Mouse (Mus musculus) neural tube, embryonic 13.5 days (tissue): ENCODE measurements around the gene Dnajb3. TPM values are rescaled to one million over a fixed set of nuclear protein-coding genes. Genes with fewer than 3 reads are reported as not detected.

ENCODE experiments used
- ATAC-seq: fragments of 200-750 bp; cut with Nextera tagmentation; 2 replicates; pipeline ENCODE4 v1.8.0; 2017; ENCODE audit warnings: low read depth, mild to moderate bottlenecking, moderate TSS enrichment, moderate library complexity
- H3K27ac ChIP-seq: fragments of 300-500 bp; sonication (generic); replicated peaks from 2 replicates; pipeline ENCODE4 v1.5.1; 2015; ENCODE audit warnings: moderate library complexity, mild to moderate bottlenecking, inconsistent platforms
- H3K27me3 ChIP-seq: fragments of 300-500 bp; sonication (generic); 2 replicates; pipeline ENCODE4 v1.6.1; 2015; ENCODE audit warnings: mild to moderate bottlenecking, inconsistent platforms
- H3K36me3 ChIP-seq: fragments of 300-500 bp; sonication (generic); 2 replicates; pipeline ENCODE4 v1.6.1; 2015; ENCODE audit warnings: mild to moderate bottlenecking, inconsistent platforms
- H3K4me1 ChIP-seq: fragments of 300-500 bp; sonication (generic); replicated peaks from 2 replicates; pipeline ENCODE4 v1.6.1; 2015; ENCODE audit warnings: inconsistent platforms
- H3K4me2 ChIP-seq: fragments of 300-500 bp; sonication (generic); 2 replicates; pipeline ENCODE4 v1.6.1; 2015; ENCODE audit warnings: inconsistent platforms, mild to moderate bottlenecking, moderate library complexity
- H3K4me3 ChIP-seq: fragments of 300-500 bp; sonication (generic); 2 replicates; pipeline ENCODE4 v1.5.1; 2015; ENCODE audit warnings: mild to moderate bottlenecking, inconsistent platforms
- H3K9ac ChIP-seq: fragments of 300-500 bp; sonication (generic); 2 replicates; pipeline ENCODE4 v1.6.1; 2015; ENCODE audit warnings: moderate library complexity, mild to moderate bottlenecking, inconsistent platforms
- H3K9me3 ChIP-seq: fragments of 300-500 bp; sonication (generic); 2 replicates; pipeline ENCODE4 v1.6.1; 2016; ENCODE audit warnings: inconsistent platforms
- WGBS: fragments of 180-500 bp; shearing (Covaris S2); methylation state at CpG from one replicate; pipeline ENCODE4 v1.1.7; 2015; 5-methylcytosine and 5-hydroxymethylcytosine counted together
- polyA plus RNA-seq: library from polyadenylated mRNA; unstranded; fragments of >200 nt; fragmentation: Nextera tagmentation; extraction: Ambion mirVana; gene quantifications from 2 replicates; pipeline ENCODE4 v1.2.1, GENCODE M21; 2015

The Dnajb3 gene
- polyA plus RNA-seq, 1 experiment from 2014 or later, result 16.9 TPM

GRCm38 (mm10) chr1:88240072-88240471, 34.5 kb upstream of the Dnajb3 start:
- no peaks in the 10 kb centered on the region for H3K4me1 ChIP-seq
- no peak overlapping the region for H3K4me2 ChIP-seq
- WGBS, result 72% methylated on average over 5 of the region's 5 CpGs
- peaks cover 96% of the 10 kb centered on the region for H3K9me3 ChIP-seq
- no peak for ATAC-seq
- no peak overlapping the region for H3K9ac ChIP-seq
- H3K27ac ChIP-seq, result no peak overlapping the region
- no peaks in the 10 kb centered on the region for H3K36me3 ChIP-seq
- no peak overlapping the region for H3K4me3 ChIP-seq
- H3K27me3 ChIP-seq, result no peaks in the 10 kb centered on the region

- Histone ChIP-seq H3K27me3 (no peaks in the 10 kb centered on the region), H3K9me3 (peaks cover 96% of the 10 kb centered on the region), H3K27ac (no peak overlapping the region), H3K36me3 (no peaks in the 10 kb centered on the region), H3K4me2 (no peak overlapping the region), H3K9ac (no peak overlapping the region), H3K4me3 (no peak overlapping the region), H3K4me1 (no peaks in the 10 kb centered on the region)
- 80% methylated on average over 6 of the region's 6 CpGs for WGBS
- ATAC-seq, result no peak
Measured at GRCm38 (mm10) chr1:88238771-88239170, 33.2 kb upstream of the Dnajb3 start.

GRCm38 (mm10) chr1:88237311-88237710, 31.7 kb upstream of the Dnajb3 start:
- Histone ChIP-seq H3K4me2 (no peak overlapping the region), H3K27ac (no peak overlapping the region), H3K9me3 (peaks cover 97% of the 10 kb centered on the region), H3K36me3 (no peaks in the 10 kb centered on the region), H3K9ac (no peak overlapping the region), H3K4me1 (no peaks in the 10 kb centered on the region), H3K27me3 (no peaks in the 10 kb centered on the region), H3K4me3 (no peak overlapping the region)
- ATAC-seq, result no peak
- 79% methylated on average over 5 of the region's 5 CpGs for WGBS

- peaks cover 97% of the 10 kb centered on the region for H3K9me3 ChIP-seq
- no peak for ATAC-seq
- 64% methylated on average over 4 of the region's 4 CpGs for WGBS
Measured at GRCm38 (mm10) chr1:88235894-88236415, 30.4 kb upstream of the Dnajb3 start.

GRCm38 (mm10) chr1:88235046-88235893, 29.7 kb upstream of the Dnajb3 start:
- WGBS, result 66% methylated on average over 11 of the region's 11 CpGs
- Histone ChIP-seq H3K9me3 (peaks cover 97% of the 10 kb centered on the region), H3K27ac (no peak overlapping the region), H3K4me1 (no peaks in the 10 kb centered on the region), H3K27me3 (no peaks in the 10 kb centered on the region), H3K4me2 (no peak overlapping the region), H3K36me3 (no peaks in the 10 kb centered on the region), H3K9ac (no peak overlapping the region), H3K4me3 (no peak overlapping the region)
- ATAC-seq, result no peak

More at GRCm38 (mm10) chr1:88235894-88236415, 30.4 kb upstream of the Dnajb3 start:
- H3K4me1 ChIP-seq, result no peaks in the 10 kb centered on the region
- H3K4me3 ChIP-seq, result no peak overlapping the region
- H3K27me3 ChIP-seq, result no peaks in the 10 kb centered on the region
- no peak overlapping the region for H3K4me2 ChIP-seq
- H3K9ac ChIP-seq, result no peak overlapping the region
- no peak overlapping the region for H3K27ac ChIP-seq
- no peaks in the 10 kb centered on the region for H3K36me3 ChIP-seq

- Histone ChIP-seq H3K9ac (no peak overlapping the region), H3K4me2 (no peak overlapping the region), H3K27ac (no peak overlapping the region), H3K9me3 (peaks cover 97% of the 10 kb centered on the region), H3K27me3 (no peaks in the 10 kb centered on the region), H3K4me1 (no peaks in the 10 kb centered on the region), H3K4me3 (no peak overlapping the region), H3K36me3 (no peaks in the 10 kb centered on the region)
- 45% methylated on average over 5 of the region's 5 CpGs for WGBS
- ATAC-seq, result no peak
Measured at GRCm38 (mm10) chr1:88234646-88235045, 29.1 kb upstream of the Dnajb3 start.

- peaks cover 97% of the 10 kb centered on the region for H3K9me3 ChIP-seq
- H3K9ac ChIP-seq, result no peak overlapping the region
- 68% methylated on average over 4 of the region's 4 CpGs for WGBS
- no peak overlapping the region for H3K27ac ChIP-seq
- H3K4me1 ChIP-seq, result no peaks in the 10 kb centered on the region
- ATAC-seq, result no peak
- H3K36me3 ChIP-seq, result no peaks in the 10 kb centered on the region
- no peaks in the 10 kb centered on the region for H3K27me3 ChIP-seq
- no peak overlapping the region for H3K4me3 ChIP-seq
- no peak overlapping the region for H3K4me2 ChIP-seq
Measured at GRCm38 (mm10) chr1:88234248-88234610, 28.6 kb upstream of the Dnajb3 start.

- H3K27ac ChIP-seq, result no peak overlapping the region
- H3K4me1 ChIP-seq, result no peaks in the 10 kb centered on the region
- no peak for ATAC-seq
- H3K27me3 ChIP-seq, result no peaks in the 10 kb centered on the region
- no peak overlapping the region for H3K4me2 ChIP-seq
- WGBS, result 69% methylated on average over 14 of the region's 14 CpGs
- H3K9me3 ChIP-seq, result peaks cover 97% of the 10 kb centered on the region
- H3K4me3 ChIP-seq, result no peak overlapping the region
- H3K9ac ChIP-seq, result no peak overlapping the region
- no peaks in the 10 kb centered on the region for H3K36me3 ChIP-seq
Measured at GRCm38 (mm10) chr1:88233421-88234247, 28.1 kb upstream of the Dnajb3 start.

GRCm38 (mm10) chr1:88232664-88233380, 27.2 kb upstream of the Dnajb3 start:
- Histone ChIP-seq H3K4me1 (no peaks in the 10 kb centered on the region), H3K4me2 (no peak overlapping the region), H3K9me3 (peaks cover 97% of the 10 kb centered on the region), H3K27me3 (no peaks in the 10 kb centered on the region), H3K27ac (no peak overlapping the region), H3K9ac (no peak overlapping the region), H3K36me3 (no peaks in the 10 kb centered on the region), H3K4me3 (no peak overlapping the region)
- ATAC-seq, result no peak
- 57% methylated on average over 3 of the region's 3 CpGs for WGBS

GRCm38 (mm10) chr1:88231803-88232499, 26.4 kb upstream of the Dnajb3 start:
- Histone ChIP-seq H3K4me1 (no peaks in the 10 kb centered on the region), H3K27ac (no peak overlapping the region), H3K36me3 (no peaks in the 10 kb centered on the region), H3K4me3 (no peak overlapping the region), H3K4me2 (no peak overlapping the region), H3K27me3 (no peaks in the 10 kb centered on the region), H3K9ac (no peak overlapping the region), H3K9me3 (peaks cover 97% of the 10 kb centered on the region)
- ATAC-seq, result no peak
- WGBS, result 69% methylated on average over 7 of the region's 7 CpGs

GRCm38 (mm10) chr1:88230981-88231802, 25.6 kb upstream of the Dnajb3 start:
- Histone ChIP-seq H3K9ac (no peak overlapping the region), H3K27me3 (no peaks in the 10 kb centered on the region), H3K9me3 (peaks cover 100% of the 10 kb centered on the region), H3K4me1 (no peaks in the 10 kb centered on the region), H3K4me3 (no peak overlapping the region), H3K4me2 (no peak overlapping the region), H3K36me3 (no peaks in the 10 kb centered on the region), H3K27ac (no peak overlapping the region)
- WGBS, result 78% methylated on average over 6 of the region's 6 CpGs
- no peak for ATAC-seq
